Mouse (Mus musculus): ENCODE data around the gene Asb2.

- TF ChIP-seq JUND (conservative IDR thresholded peaks at IDR 0.05; ENCODE audit: low read depth, low read length) = no peak
- no peak for TF ChIP-seq ZNF384 (IDR thresholded peaks at IDR 0.05; ENCODE audit: low read depth, low read length)
- no peak for TF ChIP-seq POLR2A (IDR thresholded peaks at IDR 0.05; ENCODE audit: low read depth, low read length)
- no peak for TF ChIP-seq CTCF (conservative IDR thresholded peaks at IDR 0.05 in 1 of 2, IDR thresholded peaks at IDR 0.05 in 1 of 2; ENCODE audit: low read depth in 2 of 2, low read length in 2 of 2)
- TF ChIP-seq KAT2A (IDR thresholded peaks at IDR 0.05; ENCODE audit: insufficient replicate concordance, low read length) = no peak
- no peak for TF ChIP-seq HCFC1 (IDR thresholded peaks at IDR 0.05; ENCODE audit: low read depth, low read length)
- TF ChIP-seq TBP (conservative IDR thresholded peaks at IDR 0.05; ENCODE audit: low read depth, low read length) = no peak
- no peak for TF ChIP-seq RCOR1 (conservative IDR thresholded peaks at IDR 0.05; ENCODE audit: low read depth, low read length)
- no peak for TF ChIP-seq ELF1 (IDR thresholded peaks at IDR 0.05; ENCODE audit: low read depth, low read length)
- TF ChIP-seq EP300 (IDR thresholded peaks at IDR 0.05; ENCODE audit: low read length) = no peak
- TF ChIP-seq POLR2AphosphoS2 (IDR thresholded peaks at IDR 0.05; ENCODE audit: low read depth, low read length) = no peak
- no peak for TF ChIP-seq NELFE (IDR thresholded peaks at IDR 0.05; ENCODE audit: low read depth, low read length)
Measured at GRCm38 (mm10) chr12:103355746-103356414, at the start of gene Asb2.
